Mouse (Mus musculus): ENCODE data around the gene Ankrd34b. TPM values are rescaled to one million over a fixed set of nuclear protein-coding genes. Genes with fewer than 3 reads are reported as not detected.

Ankrd34b gene
- polyA plus RNA-seq, 1 experiment from 2014 or later, result 0.43 TPM

GRCm38 (mm10) chr13:92438656-92439055 lies 13.0 kb downstream of the Ankrd34b start:
- Histone ChIP-seq H3K27me3 (no peaks in the 10 kb centered on the region), H3K4me2 (no peak overlapping the region), H3K36me3 (ENCODE audit: poor library complexity, severe bottlenecking) (no peaks in the 10 kb centered on the region), H3K4me3 (no peak overlapping the region), H3K4me1 (no peaks in the 10 kb centered on the region), H3K27ac (no peak overlapping the region), H3K9me3 (replicated peaks) (no peaks in the 10 kb centered on the region), H3K9ac (no peak overlapping the region)
- 88% methylated on average over 10 of the region's 10 CpGs for WGBS
- ATAC-seq, result no peak

- Histone ChIP-seq H3K27me3 (no peaks in the 10 kb centered on the region), H3K4me1 (no peaks in the 10 kb centered on the region), H3K36me3 (ENCODE audit: poor library complexity, severe bottlenecking) (no peaks in the 10 kb centered on the region), H3K9me3 (replicated peaks) (no peaks in the 10 kb centered on the region), H3K27ac (no peak overlapping the region), H3K4me2 (no peak overlapping the region), H3K4me3 (no peak overlapping the region), H3K9ac (no peak overlapping the region)
- ATAC-seq, result no peak
- 77% methylated on average over 13 of the region's 13 CpGs for WGBS
Measured at GRCm38 (mm10) chr13:92440286-92440685, 14.6 kb downstream of the Ankrd34b start.

DNA sequence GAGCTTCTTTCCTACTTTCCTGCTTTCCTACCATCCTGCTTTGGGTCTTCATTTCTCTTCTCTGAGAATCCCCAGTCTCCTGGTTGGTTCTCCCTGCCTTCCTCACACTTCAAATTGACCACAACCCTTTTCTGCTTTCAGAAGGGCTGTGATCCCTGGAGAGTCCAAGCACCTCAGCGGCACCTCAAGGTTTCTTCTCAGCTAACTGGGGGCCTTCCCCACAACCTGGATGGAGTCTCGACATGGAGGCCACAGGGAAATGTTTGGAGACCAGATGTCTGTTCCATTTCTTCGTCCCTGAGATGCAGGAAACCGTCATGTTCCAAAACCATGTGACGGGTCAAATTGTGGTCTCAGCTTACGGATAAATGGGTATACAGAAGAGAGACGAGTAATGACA lies 21.2 kb downstream of the Ankrd34b start:
- H3K27ac ChIP-seq, result no peak overlapping the region
- 93% methylated on average over 7 of the region's 7 CpGs for WGBS
- ATAC-seq, result no peak
- no peaks in the 10 kb centered on the region for H3K4me1 ChIP-seq
- no peak overlapping the region for H3K4me3 ChIP-seq
- no peaks in the 10 kb centered on the region for H3K36me3 ChIP-seq (ENCODE audit: poor library complexity, severe bottlenecking)
- H3K27me3 ChIP-seq, result no peaks in the 10 kb centered on the region
- no peaks in the 10 kb centered on the region for H3K9me3 ChIP-seq (replicated peaks)
- no peak overlapping the region for H3K4me2 ChIP-seq
- H3K9ac ChIP-seq, result no peak overlapping the region

- Histone ChIP-seq H3K9ac (no peak overlapping the region), H3K9me3 (replicated peaks) (no peaks in the 10 kb centered on the region), H3K27me3 (no peaks in the 10 kb centered on the region), H3K4me3 (no peak overlapping the region), H3K4me2 (no peak overlapping the region), H3K4me1 (no peaks in the 10 kb centered on the region), H3K27ac (no peak overlapping the region), H3K36me3 (ENCODE audit: poor library complexity, severe bottlenecking) (peaks cover 9% of the 10 kb centered on the region; the same call in 1 of the 2 replicates)
- no peak for ATAC-seq
- WGBS, result 92% methylated on average over 3 of the region's 3 CpGs
Measured at GRCm38 (mm10) chr13:92464698-92465097, 39.0 kb downstream of the Ankrd34b start.

DNA sequence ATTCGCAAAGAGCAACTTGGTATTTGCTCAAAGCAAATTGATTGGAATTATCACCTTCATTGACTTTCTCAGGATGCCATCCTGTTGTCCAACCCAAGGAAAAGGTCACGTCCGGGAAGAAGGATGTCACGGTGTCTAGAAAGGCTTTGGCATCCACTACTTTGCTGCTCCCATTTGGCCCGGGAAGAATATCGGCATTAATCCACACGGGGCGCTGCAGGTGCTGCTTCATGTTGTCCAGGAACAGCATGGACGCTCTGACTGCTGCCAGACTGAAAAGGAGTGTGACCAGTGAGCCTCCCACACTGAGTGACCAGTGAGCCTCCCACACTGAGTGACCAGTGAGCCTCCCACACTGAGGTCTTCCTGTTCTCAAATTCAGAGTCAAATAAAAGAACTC lies 42.2 kb downstream of the Ankrd34b start:
- H3K9me3 ChIP-seq (replicated peaks), result no peaks in the 10 kb centered on the region
- H3K27me3 ChIP-seq, result no peaks in the 10 kb centered on the region
- no peak for ATAC-seq
- no peak overlapping the region for H3K27ac ChIP-seq
- no peak overlapping the region for H3K4me3 ChIP-seq
- H3K4me1 ChIP-seq, result no peaks in the 10 kb centered on the region
- no peak overlapping the region for H3K4me2 ChIP-seq
- peaks cover 9% of the 10 kb centered on the region; the same call in 1 of the 2 replicates for H3K36me3 ChIP-seq (ENCODE audit: poor library complexity, severe bottlenecking)
- H3K9ac ChIP-seq, result no peak overlapping the region
- 69% methylated on average over 9 of the region's 9 CpGs for WGBS

GRCm38 (mm10) chr13:92469381-92469780 lies 43.7 kb downstream of the Ankrd34b start:
- H3K4me3 ChIP-seq, result no peak overlapping the region
- H3K27me3 ChIP-seq, result no peaks in the 10 kb centered on the region
- H3K9me3 ChIP-seq (replicated peaks), result no peaks in the 10 kb centered on the region
- H3K4me1 ChIP-seq, result no peaks in the 10 kb centered on the region
- H3K9ac ChIP-seq, result no peak overlapping the region
- whole genome bisulfite sequencing, result 79% methylated on average over 2 of the region's 2 CpGs
- H3K36me3 ChIP-seq (ENCODE audit: poor library complexity, severe bottlenecking), result peaks cover 9% of the 10 kb centered on the region; the same call in 1 of the 2 replicates
- no peak overlapping the region for H3K4me2 ChIP-seq
- H3K27ac ChIP-seq, result no peak overlapping the region
- no peak for ATAC-seq

GRCm38 (mm10) chr13:92470151-92470550 lies 44.5 kb downstream of the Ankrd34b start:
- ATAC-seq, result no peak
- Histone ChIP-seq H3K9ac (no peak overlapping the region), H3K4me2 (no peak overlapping the region), H3K9me3 (replicated peaks) (no peaks in the 10 kb centered on the region), H3K4me3 (no peak overlapping the region), H3K4me1 (no peaks in the 10 kb centered on the region), H3K36me3 (ENCODE audit: poor library complexity, severe bottlenecking) (peaks cover 9% of the 10 kb centered on the region; the same call in 1 of the 2 replicates), H3K27ac (no peak overlapping the region), H3K27me3 (no peaks in the 10 kb centered on the region)
- WGBS, result 78% methylated on average over 2 of the region's 2 CpGs

- H3K9ac ChIP-seq, result peak overlapping the region; percentile 58; the same call in 1 of the 2 replicates
- no peak overlapping the region for H3K27ac ChIP-seq
- H3K4me1 ChIP-seq, result peaks cover 4% of the 10 kb centered on the region; the same call in 1 of the 2 replicates
- no peaks in the 10 kb centered on the region for H3K36me3 ChIP-seq (ENCODE audit: poor library complexity, severe bottlenecking)
- no peaks in the 10 kb centered on the region for H3K9me3 ChIP-seq (replicated peaks)
- H3K27me3 ChIP-seq, result no peaks in the 10 kb centered on the region
- H3K4me3 ChIP-seq, result peak overlapping the region; percentile 46
- H3K4me2 ChIP-seq, result peak overlapping the region; percentile 70
- WGBS, result 6% methylated on average over 3 of the region's 3 CpGs
- ATAC-seq, result peak; percentile 65
Measured at GRCm38 (mm10) chr13:92483348-92483747, 57.7 kb downstream of the Ankrd34b start.

- Histone ChIP-seq H3K27ac (peak within 1 kb of the TSS; percentile 45), H3K27me3 (no peaks in the 10 kb centered on the region), H3K36me3 (ENCODE audit: poor library complexity, severe bottlenecking) (no peaks in the 10 kb centered on the region), H3K9me3 (replicated peaks) (no peaks in the 10 kb centered on the region), H3K9ac (peak within 1 kb of the TSS; percentile 58), H3K4me1 (peaks cover 4% of the 10 kb centered on the region; the same call in 1 of the 2 replicates), H3K4me3 (peak within 1 kb of the TSS; percentile 46), H3K4me2 (peak within 1 kb of the TSS; percentile 70)
- 6% methylated on average over 19 of the region's 19 CpGs for WGBS
- ATAC-seq, result peak; percentile 100
Measured at GRCm38 (mm10) chr13:92483852-92484463, 58.3 kb downstream of the Ankrd34b start, which contains the start of gene Fam151b. Fam151b (minus strand) TSS chr13:92484015.

DNA sequence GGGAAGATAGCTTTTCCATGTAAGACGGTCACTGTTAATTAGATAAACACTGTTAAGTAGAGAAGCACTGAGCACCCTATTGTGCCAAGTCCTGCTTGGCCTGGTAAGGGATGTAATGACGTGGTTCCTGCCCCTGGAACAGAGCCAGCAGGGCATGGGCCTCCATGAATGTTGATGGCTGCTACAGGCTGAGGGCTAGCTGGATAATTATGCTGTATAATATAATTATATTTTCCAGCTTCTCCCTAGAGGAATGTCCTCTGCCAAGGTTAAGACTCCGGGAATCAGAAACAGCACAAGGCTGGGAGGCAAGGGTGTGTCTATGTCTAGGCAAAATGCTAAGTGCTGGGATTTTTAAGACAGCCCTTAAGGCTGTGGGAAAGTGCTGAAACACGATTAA lies 65.1 kb downstream of the Ankrd34b start:
- Histone ChIP-seq H3K4me2 (no peak overlapping the region), H3K27ac (no peak overlapping the region)
- ATAC-seq, result no peak

More for the DNA sequence above, 65.1 kb downstream of the Ankrd34b start:
- WGBS, result 70% methylated on average over 4 of the region's 4 CpGs
- no peaks in the 10 kb centered on the region for H3K4me1 ChIP-seq
- no peaks in the 10 kb centered on the region for H3K9me3 ChIP-seq (replicated peaks)
- H3K4me3 ChIP-seq, result no peak overlapping the region
- no peaks in the 10 kb centered on the region for H3K27me3 ChIP-seq
- peaks cover 30% of the 10 kb centered on the region for H3K36me3 ChIP-seq (ENCODE audit: poor library complexity, severe bottlenecking)
- no peak overlapping the region for H3K9ac ChIP-seq

Data from forebrain, embryonic 13.5 days (tissue).